ENCODE assay signal across 12 mouse cellular contexts in the genomic region with DNA sequence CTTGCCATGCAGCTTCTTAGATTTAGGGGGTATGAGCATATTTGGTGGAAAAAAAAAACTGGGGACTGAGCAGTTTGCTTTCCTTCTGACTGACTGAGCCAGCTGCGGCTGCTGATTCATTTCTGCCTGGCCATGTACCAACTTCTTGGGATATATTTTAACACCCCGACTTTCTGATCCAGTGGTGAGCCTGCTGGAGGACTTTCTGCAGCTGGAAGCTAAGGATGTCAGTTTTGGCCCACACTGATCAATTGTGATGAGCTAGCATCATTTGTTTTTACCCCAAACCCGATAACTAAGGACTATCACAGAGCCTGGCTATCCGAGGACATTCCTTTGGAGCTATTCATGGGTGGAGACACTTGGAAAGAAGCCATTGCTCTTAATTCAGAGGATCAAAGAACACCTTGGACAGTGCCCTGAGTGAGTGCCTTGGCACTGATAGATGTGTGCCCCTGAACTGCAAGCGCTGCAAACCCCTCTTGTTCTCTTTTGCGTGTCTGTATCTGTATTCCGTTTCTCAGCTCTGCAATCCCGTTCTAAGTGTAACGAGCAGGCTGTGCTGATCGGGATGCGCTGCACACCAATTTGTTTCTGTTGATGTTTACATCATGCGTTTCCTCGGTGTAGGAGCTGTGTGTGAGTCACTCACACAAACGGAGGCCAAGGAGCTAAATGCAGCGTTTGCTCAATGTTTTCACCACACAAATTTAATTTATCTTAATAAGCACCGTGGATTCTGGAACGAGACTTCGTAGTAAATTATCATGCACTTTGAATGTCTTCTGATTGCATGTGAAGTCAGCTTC. TPM values are rescaled to one million over a fixed set of nuclear protein-coding genes. Genes with fewer than 3 reads are reported as not detected.
DNase-seq lines count a peak whose midpoint lies in the region; ATAC-seq and TF ChIP-seq lines count a peak whose summit lies in the region.
"Had no signal": no experiment of that assay in that cellular context is flagged by ENCODE, and none has a peak within 500 bp of the region (broad histone marks: within the 10 kb centered on the region; RNA-seq: fewer than 3 reads in every experiment).

No protein-coding gene starts in this region.

- no peak for ATAC-seq in megakaryocyte-erythroid progenitor cell, adult 5-6 weeks (replicated peaks; ENCODE audit: low FRiP score, low TSS enrichment, poor library complexity, severe bottlenecking)

- intact Hi-C loops in heart, postnatal 10 days (cut with DNase I): no loop called here

- peak; percentile 31 to 32 for DNase-seq in frontal cortex, postnatal 36 days (ENCODE audit: low spot score in 2 of 2)
- DNase-seq in frontal cortex, postnatal 25 days (ENCODE audit: low spot score in 2 of 2): no peak
- peak; percentile 25 for DNase-seq in right cerebral cortex, postnatal 25 days
- no peak for DNase-seq in right cerebral cortex, postnatal 36 days (ENCODE audit: low spot score in 2 of 2)
- DNase-seq in heart, postnatal 10 days: peak; percentile 58 to 63
- DNase-seq in spleen, postnatal 36 days (ENCODE audit: low spot score in 2 of 2): no peak
- DNase-seq: cerebellum, adult 2 months; midbrain, embryonic 14.5 days had no signal

- peaks cover 7% of the 10 kb centered on the region for H3K36me3 ChIP-seq in small intestine, adult 2 months (ENCODE audit: control insufficient read depth, insufficient read depth, low read length)

- TF ChIP-seq CTCF in small intestine, adult 2 months (IDR thresholded peaks at IDR 0.05; ENCODE audit: extremely low read depth, insufficient read length, insufficient replicate concordance, low read depth, low read length): no peak

- 68% methylated on average over 18 of the region's 18 CpGs for WGBS in small intestine, adult 2 months

- H3K4me1 ChIP-seq in small intestine, adult 2 months (ENCODE audit: control insufficient read depth, insufficient read depth, insufficient read length, low read length): peaks cover 11% of the 10 kb centered on the region; the same call in 1 of the 2 replicates
- H3K4me1 ChIP-seq: limb, embryonic 12.5 days had no signal

- no peaks in the 10 kb centered on the region for H3K27me3 ChIP-seq in small intestine, adult 2 months (ENCODE audit: control insufficient read depth, insufficient read depth, low read length)
- H3K27me3 ChIP-seq: limb, embryonic 12.5 days had no signal

- TF ChIP-seq POLR2A in small intestine, adult 2 months (IDR thresholded peaks at IDR 0.05; ENCODE audit: low read depth, low read length): no peak

- H3K27ac ChIP-seq in small intestine, adult 2 months (ENCODE audit: insufficient read depth, low read depth, low read length): peak overlapping the region; percentile 13; the same call in 1 of the 2 replicates
- H3K27ac ChIP-seq: limb, embryonic 12.5 days had no signal

- no peak overlapping the region for H3K4me3 ChIP-seq in small intestine, adult 2 months (ENCODE audit: low read depth, low read length)
- H3K4me3 ChIP-seq: limb, embryonic 12.5 days had no signal

RNA-seq across cellular contexts. Expression of a gene that starts 9.4 kb away (rescaled TPM):
- total RNA-seq in heart, postnatal 10 days (2021): 1 to 10 TPM; 5.8 to 6.8 TPM
- 10.5 and 43.6 TPM in 2 replicates for polyA plus RNA-seq in small intestine, adult 2 months (2012; rRNA removed)
- total RNA-seq in megakaryocyte-erythroid progenitor cell, adult 5-6 weeks (2014; fragmentation: Nextera tagmentation): 27.8 and 37.9 TPM in 2 replicates
- 22.0 and 22.7 TPM in 2 replicates for total RNA-seq in megakaryocyte-erythroid progenitor cell, adult 5-6 weeks (2017)

RNA-seq across cellular contexts. Expression of a gene that starts 22.1 kb away (rescaled TPM):
- 1 to 10 TPM; 6.9 to 9.7 TPM for total RNA-seq in heart, postnatal 10 days (2021)
- polyA plus RNA-seq in small intestine, adult 2 months (2012; rRNA removed): 1.3 and 6.6 TPM in 2 replicates
- total RNA-seq in megakaryocyte-erythroid progenitor cell, adult 5-6 weeks (2014; fragmentation: Nextera tagmentation): 0.89 and 1.2 TPM in 2 replicates
- 1.2 and 3.4 TPM in 2 replicates for total RNA-seq in megakaryocyte-erythroid progenitor cell, adult 5-6 weeks (2017)
- total RNA-seq: granulocyte monocyte progenitor cell, adult 5-6 weeks had no signal

Comparison
In these comparisons a context has a peak if more than half of its experiments do, and no peak if none do; other contexts are left out.
1. DNase-seq: peak in frontal cortex, postnatal 36 days (2 of 2), right cerebral cortex, postnatal 25 days (single experiment) and heart, postnatal 10 days (2 of 2); none in frontal cortex, postnatal 25 days (0 of 2), right cerebral cortex, postnatal 36 days (0 of 2) and spleen, postnatal 36 days (0 of 2).